Mouse (Mus musculus) forebrain, embryonic 16.5 days (tissue): ENCODE data around the gene Olfr135. TPM values are rescaled to one million over a fixed set of nuclear protein-coding genes. Genes with fewer than 3 reads are reported as not detected.

Experiments
- ATAC-seq: fragments of 200-750 bp; cut with Nextera tagmentation; 2 replicates; pipeline ENCODE4 v1.8.0; 2017; ENCODE audit warnings: mild to moderate bottlenecking, moderate library complexity
- H3K27ac ChIP-seq: fragments of 300-500 bp; sonication (generic); 2 replicates; pipeline ENCODE4 v1.5.1; 2014; ENCODE audit warnings: low read length, control low read depth
- H3K27me3 ChIP-seq: fragments of 300-500 bp; sonication (generic); replicated peaks from 2 replicates; pipeline ENCODE4 v1.6.1; 2014; ENCODE audit warnings: low read length; ENCODE audit not compliant: control insufficient read depth, insufficient read depth
- H3K36me3 ChIP-seq: fragments of 300-500 bp; sonication (generic); 2 replicates; pipeline ENCODE4 v1.6.1; 2014; ENCODE audit not compliant: control insufficient read depth, insufficient read depth
- H3K4me1 ChIP-seq: fragments of 300-500 bp; sonication (generic); replicated peaks from 2 replicates; pipeline ENCODE4 v1.6.1; 2014; ENCODE audit warnings: low read length; ENCODE audit not compliant: control insufficient read depth, insufficient read depth
- H3K4me2 ChIP-seq: fragments of 300-500 bp; sonication (generic); 2 replicates; pipeline ENCODE4 v1.6.1; 2014; ENCODE audit warnings: mild to moderate bottlenecking, low read length, control low read depth
- H3K4me3 ChIP-seq: fragments of 300-500 bp; sonication (generic); replicated peaks from 2 replicates; pipeline ENCODE4 v1.5.1; 2014; ENCODE audit warnings: mild to moderate bottlenecking, low read length, control low read depth
- H3K9ac ChIP-seq: fragments of 300-500 bp; sonication (generic); replicated peaks from 2 replicates; pipeline ENCODE4 v1.6.1; 2014; ENCODE audit warnings: low read depth, low read length, control low read depth
- H3K9me3 ChIP-seq: fragments of 300-500 bp; sonication (generic); 2 replicates; pipeline ENCODE4 v1.6.1; 2016; ENCODE audit warnings: low read length; ENCODE audit not compliant: control insufficient read depth
- WGBS: fragments of 180-500 bp; shearing (Covaris S2); extraction: QIAGEN DNeasy Blood & Tissue Kit; methylation state at CpG from one replicate; pipeline ENCODE4 v1.1.7; 2014; 5-methylcytosine and 5-hydroxymethylcytosine counted together
- polyA plus RNA-seq: library from polyadenylated mRNA; unstranded; fragments of >200 nt; fragmentation: Nextera tagmentation; extraction: Ambion mirVana; gene quantifications from 2 replicates; pipeline ENCODE4 v1.2.1, GENCODE M21; 2015

Gene Olfr135
- not detected in 2 replicates for polyA plus RNA-seq

DNA sequence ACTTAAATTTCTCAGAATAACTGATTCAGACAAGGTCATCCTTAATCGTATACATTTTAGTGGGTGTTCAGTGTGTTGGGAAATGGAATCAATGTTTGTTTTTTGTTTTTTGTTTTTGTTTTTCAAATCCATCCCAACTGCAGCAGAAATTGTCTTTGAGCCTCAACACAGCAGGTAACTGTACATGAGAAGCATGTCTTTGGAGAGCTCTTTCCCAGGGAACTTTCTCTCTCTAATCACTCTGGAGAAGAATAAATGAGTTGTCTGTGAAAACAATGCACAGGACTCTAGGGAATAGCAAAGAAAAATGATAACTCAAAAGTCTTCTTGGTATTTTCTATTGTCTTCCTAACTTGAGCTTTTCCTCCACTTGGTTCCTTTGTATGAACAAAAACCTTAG, at the start of gene Olfr135:
Olfr135 (plus strand) TSS at position 301 of the 400 bp plus-strand sequence.
- no peak within 1 kb of the TSS for H3K4me2 ChIP-seq
- no peak for ATAC-seq
- WGBS: 100% methylated on average over 1 of the region's 1 CpGs
- H3K4me1 ChIP-seq: no peaks in the 10 kb centered on the region
- no peaks in the 10 kb centered on the region for H3K9me3 ChIP-seq
- H3K27ac ChIP-seq: no peak within 1 kb of the TSS
- no peak within 1 kb of the TSS for H3K9ac ChIP-seq
- no peaks in the 10 kb centered on the region for H3K36me3 ChIP-seq
- H3K4me3 ChIP-seq: no peak within 1 kb of the TSS
- H3K27me3 ChIP-seq: no peaks in the 10 kb centered on the region

DNA sequence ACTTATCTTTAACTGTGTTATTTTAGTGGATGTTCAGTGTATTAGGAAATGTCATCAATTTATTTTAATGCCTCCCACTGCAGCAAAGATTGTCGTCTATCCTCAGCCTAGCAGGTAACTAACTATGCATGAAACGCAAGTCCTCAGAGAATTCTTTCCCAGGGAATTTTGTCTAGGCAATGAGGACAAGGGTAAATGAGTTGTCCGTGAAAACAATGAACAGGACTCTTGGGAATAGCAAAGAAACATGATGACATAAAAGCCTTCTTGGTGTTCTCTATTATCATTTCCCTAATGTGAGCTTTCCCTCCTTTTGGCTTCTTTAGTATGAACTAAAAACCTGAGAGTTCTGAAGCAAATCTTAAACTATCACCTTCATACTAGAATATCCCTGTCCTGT, 33.0 kb upstream of the Olfr135 start, which contains the start of gene Olfr134:
Olfr134 (plus strand) TSS at position 301 of the 400 bp plus-strand sequence.
- WGBS: 76% methylated on average over 3 of the region's 3 CpGs
- Histone ChIP-seq H3K4me2 (no peak within 1 kb of the TSS), H3K27ac (no peak within 1 kb of the TSS), H3K9ac (no peak within 1 kb of the TSS), H3K27me3 (no peaks in the 10 kb centered on the region), H3K36me3 (no peaks in the 10 kb centered on the region), H3K9me3 (no peaks in the 10 kb centered on the region), H3K4me1 (no peaks in the 10 kb centered on the region), H3K4me3 (no peak within 1 kb of the TSS)
- ATAC-seq: no peak

Other genes with a start within 250 kb of the Olfr135 start
- gene Olfr129, start 144.3 kb upstream of the Olfr135 start, polyA plus RNA-seq: not detected in 2 replicates
- not detected in 2 replicates for gene Olfr130, start 140.4 kb upstream of the Olfr135 start, polyA plus RNA-seq
- gene Olfr131, start 115.6 kb upstream of the Olfr135 start, polyA plus RNA-seq: not detected in 2 replicates
- gene Olfr132, start 69.8 kb upstream of the Olfr135 start, polyA plus RNA-seq: not detected in 2 replicates
- gene Olfr133, start 59.1 kb upstream of the Olfr135 start, polyA plus RNA-seq: not detected in 2 replicates
- not detected in 2 replicates for gene Olfr134, start 32.9 kb upstream of the Olfr135 start, polyA plus RNA-seq
- gene Olfr138, start 56.7 kb downstream of the Olfr135 start, polyA plus RNA-seq: not detected in 2 replicates
- not detected in 2 replicates for gene Olfr137, start 103.2 kb downstream of the Olfr135 start, polyA plus RNA-seq
- not detected in 2 replicates for gene Olfr136, start 125.5 kb downstream of the Olfr135 start, polyA plus RNA-seq
- gene Esp36, start 215.8 kb downstream of the Olfr135 start, polyA plus RNA-seq: not detected in 2 replicates